Mouse (Mus musculus) natural killer cell, adult 2 months (primary cell): ENCODE results near the gene Dok1.

ENCODE experiments used
- DNase-seq, 2 experiments: peaks; one replicate each; pipeline ENCODE4 v3.0.0; 2022; ENCODE audit warnings: low spot score in 2 of 2

Dok1 gene

DNA sequence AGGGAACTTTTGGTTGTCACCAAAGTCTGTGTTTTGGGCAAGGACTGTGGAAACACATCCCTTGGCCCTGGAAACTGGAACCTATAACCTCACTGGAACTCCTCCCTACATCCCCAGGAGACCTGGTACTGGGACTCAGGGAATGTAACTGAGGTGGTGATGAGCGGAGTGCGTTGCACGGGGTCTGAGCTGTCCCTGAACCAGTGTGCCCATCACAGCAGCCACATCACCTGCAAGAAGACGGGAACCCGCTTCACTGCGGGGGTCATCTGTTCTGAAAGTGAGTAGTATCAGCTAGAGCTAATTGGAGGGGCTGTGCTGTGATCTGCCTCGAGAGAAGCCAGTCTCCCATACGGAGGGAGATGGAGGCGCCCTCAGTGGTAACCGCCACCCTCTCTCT lies 16.1 kb upstream of the Dok1 start:
- DNase-seq = no peak

DNA sequence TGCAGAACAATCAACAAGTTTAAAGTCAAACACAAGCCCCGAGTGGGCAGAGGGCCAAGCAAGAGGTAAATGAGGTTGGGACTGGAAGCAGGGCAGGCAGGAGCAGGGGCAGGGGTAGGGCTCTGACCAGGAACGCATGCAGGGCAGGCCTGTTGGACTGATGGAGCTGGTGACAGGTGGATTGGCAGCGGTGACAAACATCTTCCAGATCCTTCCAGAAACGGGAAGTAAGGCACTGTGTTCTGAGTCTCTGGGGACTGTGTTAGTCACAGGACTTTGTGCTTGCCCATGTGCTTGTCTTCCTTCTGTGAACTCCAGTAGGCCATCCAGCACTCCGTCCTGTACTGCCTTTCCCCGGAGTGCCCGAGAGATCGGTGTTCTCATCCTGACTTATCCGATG lies 11.5 kb upstream of the Dok1 start:
- DNase-seq = peak in 1 of 2 experiments; percentile 51

DNA sequence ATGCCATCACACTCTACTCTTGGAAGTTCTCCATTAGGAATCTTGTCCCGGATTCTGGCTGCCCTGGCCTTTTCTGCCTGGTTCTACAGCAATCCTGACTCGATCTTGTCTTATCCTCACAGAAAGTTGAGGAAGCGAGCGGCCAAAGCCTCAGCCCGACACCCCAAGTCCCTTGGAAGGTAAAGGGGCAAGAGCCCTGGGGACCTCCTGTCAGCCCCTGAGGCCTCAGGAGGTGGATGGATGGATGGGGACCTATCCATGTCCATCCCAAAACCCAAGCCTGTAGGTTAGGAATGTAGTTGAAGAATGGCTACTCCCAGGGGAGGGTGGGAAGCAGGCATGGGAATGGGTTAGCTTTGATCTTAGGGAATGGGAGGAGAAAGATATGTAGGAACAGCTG lies 10.7 kb upstream of the Dok1 start:
- DNase-seq = no peak

DNA sequence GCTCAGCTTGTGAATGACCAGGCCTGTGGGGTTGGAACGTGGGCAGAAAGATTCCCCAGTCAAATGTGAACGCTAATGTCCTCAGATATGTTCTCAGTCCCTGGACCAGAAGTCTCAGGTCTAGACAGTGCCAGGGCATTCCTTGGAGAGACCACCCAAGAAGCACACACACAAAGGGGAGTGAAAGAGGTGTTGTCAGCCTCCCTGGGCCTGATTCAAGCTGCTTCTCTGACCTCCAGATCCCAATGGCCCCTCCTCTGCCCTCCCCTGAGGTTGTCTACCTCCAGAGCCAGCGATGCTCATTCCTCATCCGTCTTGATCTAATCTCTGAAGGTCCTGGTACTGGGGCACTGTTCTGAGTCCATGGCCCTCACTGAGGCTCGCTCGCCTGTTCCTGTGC lies 10.3 kb upstream of the Dok1 start:
- no peak for DNase-seq

DNA sequence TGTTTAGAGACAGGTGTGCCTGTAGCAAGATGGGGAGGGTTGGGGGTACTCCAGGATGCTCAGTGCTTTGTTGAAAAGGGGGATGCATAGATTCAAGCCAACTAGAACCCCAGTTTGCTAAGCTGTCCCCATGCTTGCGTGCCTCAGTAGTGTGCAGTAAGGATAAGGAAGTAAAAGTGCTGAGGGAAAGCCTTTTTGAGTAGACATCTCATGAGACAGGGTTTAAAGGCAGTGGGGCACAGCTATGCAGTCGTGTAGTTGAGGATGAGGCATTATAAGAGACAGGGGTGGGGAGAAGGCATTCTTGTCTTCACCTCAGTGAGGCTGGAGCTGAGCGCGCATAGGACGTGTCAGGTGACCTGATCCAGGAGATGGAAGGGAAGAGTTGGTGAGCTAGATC lies 7.3 kb upstream of the Dok1 start:
- DNase-seq = no peak

DNA sequence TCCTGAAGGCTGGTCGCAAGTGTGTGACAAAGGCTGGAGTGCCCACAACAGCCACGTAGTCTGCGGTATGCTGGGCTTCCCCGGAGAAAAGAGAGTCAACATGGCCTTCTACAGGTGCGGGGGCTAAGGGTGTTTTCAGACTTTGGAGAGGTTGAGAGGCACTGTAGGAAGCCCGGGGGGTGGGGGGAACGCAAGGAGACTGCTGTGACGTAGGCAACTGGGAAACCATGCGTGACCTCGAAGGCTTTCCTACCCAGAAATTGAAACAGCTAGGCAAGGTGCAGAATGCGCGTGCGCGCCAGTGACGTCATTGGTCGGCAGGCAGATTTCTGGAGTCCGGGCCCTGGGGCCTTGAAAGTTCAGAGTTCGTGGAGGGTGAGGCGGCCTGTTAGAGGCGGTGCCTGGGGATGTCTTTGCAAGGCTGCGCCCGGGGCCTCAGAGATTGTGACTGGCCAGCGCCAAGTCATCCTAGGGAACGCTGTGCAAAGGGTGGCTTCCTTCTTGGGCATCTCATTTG lies 5.3 kb upstream of the Dok1 start:
- peak; percentile 94 to 95 for DNase-seq

DNA sequence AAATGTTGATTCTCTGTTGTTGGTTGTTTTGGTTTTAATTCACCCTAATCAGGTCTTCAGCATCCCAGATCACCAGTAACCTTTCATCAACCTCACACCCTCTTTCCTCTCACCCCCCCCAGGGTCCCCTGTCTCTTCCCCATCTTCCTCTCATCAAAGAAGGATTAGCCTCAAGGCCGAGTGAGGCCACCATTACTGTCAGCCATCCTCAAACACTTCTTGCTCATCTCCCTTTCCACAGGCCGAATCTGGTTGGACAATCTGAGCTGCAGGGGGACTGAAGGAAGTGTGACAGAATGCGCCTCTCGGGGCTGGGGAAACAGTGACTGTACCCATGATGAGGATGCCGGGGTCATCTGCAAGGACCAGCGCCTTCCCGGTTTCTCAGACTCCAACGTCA lies 3.9 kb upstream of the Dok1 start:
- DNase-seq = no peak

DNA sequence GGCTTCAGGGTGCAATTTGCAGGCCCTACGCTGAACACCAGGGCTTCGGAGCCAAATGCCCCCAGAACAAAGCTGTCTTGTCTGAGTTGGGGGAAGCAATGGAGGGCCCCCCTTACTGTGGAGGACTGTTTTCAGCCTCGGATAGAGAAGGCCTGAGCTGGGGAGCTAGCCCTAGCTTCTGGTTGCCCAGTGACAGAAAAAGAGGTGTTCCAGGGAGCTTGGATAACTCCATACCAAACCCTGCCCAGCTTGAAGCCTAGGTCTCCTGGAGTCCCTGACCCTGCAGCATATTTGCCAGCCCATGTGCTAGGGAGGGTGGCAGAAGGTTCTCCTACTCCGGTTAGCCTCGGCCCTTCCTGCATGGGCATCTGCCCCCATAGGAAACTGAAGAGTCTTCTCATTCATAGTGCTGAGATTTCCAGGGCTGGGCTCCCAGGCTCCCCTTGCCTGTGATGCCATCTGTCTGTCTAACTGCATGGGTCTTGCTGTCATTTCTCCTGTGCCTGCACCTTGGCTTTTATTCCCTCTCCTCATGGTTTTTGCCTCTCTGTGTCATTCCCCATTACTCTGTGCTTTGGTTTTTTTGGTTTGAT lies 1.3 kb upstream of the Dok1 start:
- no peak for DNase-seq

DNA sequence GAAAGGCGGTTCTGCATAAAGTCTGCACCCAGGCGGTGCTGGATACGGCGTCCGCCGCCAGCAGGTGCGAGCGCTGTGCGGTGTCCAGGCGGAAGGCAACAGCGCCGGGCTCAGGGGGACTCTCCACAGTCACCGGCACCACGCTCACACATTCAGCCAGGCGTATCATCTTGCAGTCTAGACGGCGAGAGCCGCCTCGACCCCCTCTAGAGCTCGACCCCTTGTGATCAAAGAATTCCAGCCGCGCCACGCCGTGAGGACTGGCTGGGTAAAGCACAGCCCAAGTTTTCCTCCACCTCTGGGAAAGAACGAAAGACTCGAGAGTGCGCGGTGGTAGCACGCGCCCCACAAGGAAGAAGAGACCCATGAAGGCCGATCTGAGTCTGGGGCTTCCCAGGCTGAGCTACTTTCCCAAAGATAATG lies 491 bp downstream of the Dok1 start:
- DNase-seq = peak; percentile 54 to 58

DNA sequence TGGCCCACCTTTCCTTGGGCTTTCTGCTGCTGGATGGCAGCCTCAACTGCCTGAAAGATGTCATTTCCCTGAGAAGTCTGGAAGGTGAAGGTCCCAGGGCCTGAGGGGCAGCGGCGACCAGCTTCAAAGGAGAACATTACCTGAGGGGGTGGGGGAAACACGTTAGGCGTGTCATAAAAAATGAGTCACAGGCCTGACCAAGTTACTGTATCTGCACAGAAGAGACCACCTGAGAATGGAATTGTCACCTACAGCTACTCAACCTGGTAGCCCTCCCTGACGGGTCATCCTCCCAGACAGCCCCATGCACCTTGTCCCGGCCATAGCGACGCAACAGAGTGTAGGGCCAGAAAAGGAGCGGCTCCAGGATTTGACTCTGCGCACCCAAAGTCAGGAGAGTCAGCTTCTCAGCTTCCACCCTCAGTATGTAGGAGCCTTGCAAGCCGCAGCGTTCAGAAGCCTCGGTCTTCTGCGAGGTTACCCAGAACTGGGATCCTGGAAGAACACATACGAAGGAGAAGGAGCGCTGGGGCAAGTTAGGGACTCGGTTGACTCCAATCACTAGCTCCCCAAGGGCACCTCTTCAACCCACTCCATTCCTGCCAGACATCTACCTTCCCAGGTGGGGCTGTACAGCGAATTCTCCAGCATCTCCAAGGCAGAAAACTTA lies 1.2 kb downstream of the Dok1 start:
- DNase-seq = no peak

DNA sequence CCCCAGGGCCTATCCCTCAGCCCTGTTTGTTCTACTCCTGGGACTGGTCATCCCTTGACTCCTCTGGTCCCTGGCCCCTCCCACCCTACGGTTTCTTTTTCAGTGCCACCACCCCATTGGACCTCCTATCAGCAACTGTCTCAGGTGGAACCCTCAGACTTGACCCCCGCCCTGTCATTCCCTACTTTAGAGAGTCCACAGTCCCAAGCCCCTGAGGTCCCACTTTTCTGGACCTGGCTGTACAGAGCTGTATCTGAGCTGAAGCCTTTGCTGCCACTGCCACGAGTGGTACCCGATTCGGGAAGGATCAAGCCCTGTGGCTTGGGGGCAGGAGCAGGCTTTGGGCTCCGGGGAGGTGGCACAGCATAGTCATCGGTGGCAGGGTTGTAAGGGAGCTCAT lies 2.2 kb downstream of the Dok1 start:
- DNase-seq = no peak

DNA sequence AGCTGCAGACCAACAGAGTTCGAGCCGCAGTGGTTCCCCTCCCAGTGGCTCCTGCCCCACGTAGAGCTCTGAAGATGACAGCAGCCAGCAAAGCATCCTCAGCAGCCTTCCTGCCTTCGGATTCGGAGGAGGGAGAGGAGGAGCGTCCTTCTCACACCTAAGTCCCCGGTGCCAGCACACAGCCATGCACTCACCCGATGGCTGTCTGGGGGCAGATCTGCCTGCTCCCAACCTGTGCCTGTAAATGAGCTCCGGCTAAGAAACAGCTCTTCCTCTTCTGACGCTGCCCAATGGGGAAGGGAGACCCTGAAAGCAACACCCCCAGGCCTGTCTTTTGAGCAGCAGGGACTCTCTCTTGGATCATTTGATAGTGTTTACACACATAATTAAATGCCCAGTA lies 3.5 kb downstream of the Dok1 start:
- no peak for DNase-seq

DNA sequence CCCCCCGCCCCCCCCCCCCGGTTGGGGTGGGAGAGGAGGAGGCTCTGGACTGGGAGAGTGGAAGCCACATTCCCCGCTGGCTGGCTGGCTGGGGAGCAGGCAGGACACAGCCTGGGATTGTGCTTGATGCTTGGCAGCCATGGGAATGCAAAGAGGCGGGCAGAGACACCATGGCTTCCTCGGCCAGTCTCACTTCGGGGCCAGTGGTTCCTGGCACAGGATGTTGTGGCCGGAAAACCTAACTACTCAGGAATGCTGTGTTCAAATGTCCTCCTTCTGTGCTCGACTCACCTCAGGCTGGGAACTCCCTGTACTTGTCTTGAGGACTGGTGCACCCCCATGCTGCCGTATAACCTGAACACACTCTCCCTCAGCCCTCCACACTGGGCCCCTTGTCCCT lies 5.6 kb downstream of the Dok1 start:
- no peak for DNase-seq

DNA sequence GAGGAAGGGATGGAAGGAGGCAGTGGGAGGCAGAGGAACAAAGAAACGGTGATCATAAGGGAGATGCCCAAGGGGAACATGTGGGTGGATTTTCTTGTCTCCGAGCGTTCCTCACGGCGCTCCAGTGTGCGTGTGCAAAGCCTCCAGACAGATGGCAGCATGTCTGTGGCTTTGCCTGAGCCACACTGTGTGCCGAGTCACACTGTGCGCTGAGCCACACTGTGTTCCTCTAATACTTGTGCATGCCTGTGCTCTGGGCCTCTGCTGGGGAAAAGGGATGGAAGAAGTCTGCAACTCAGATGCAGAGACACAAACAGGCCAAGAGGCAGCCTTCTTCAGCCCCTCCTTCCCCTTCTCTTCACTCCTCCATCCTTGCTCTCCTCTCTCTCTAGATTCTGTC lies 6.0 kb downstream of the Dok1 start:
- no peak for DNase-seq

DNA sequence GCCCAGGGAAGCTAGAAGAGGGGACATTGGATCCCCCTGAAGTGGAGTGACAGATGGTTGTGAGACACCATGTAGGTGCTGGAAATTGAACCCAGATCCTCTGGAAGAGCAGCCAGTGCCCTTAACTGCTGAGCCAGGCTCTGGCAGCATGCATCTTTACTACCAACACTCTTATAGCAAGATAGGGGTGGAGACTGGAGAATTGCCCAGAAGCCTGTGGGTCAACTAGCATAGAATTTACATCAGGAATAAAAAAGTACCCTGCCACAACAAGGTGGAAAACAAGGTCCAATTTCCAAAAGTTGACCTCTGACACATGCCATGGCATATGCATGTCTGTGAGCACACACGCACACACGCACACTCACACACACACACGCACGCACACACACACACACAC lies 8.1 kb downstream of the Dok1 start:
- no peak for DNase-seq

DNA sequence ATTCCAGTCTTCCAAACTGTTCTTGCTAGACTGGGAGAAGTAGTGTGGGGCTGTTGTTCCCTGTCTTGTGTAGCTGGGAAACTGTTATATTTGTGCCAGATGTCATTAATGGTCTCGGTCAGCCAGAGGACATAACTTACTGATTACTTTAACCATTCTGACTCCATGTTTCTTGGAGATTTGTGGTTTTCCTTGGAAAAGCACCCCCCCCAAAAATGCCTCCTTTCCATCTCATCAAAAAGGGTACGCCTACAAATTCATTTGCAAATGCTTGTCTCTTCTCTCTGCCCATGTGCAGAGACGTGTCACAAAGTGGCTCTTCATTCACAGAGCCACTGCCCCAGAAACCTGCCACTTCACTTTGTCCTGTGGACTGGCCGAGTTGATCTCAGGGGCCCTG lies 8.8 kb downstream of the Dok1 start:
- DNase-seq = no peak

DNA sequence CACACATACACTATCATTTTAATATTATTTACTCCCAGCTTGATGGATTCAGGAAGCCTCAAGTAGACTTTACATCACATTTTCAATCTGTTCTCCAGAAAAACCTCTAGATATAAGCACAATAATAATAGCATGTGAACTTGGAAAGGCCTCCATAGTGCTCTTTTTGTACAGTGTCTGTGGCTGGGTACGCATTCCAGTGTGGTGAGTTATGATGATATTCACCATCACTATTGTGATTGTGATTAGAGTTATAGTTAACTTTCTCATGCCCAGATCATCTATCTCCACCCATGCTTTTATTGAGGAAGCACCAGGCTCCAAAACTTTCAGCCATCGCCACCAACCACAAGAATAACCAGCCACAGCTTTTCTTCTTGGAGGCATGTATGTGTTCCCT lies 9.5 kb downstream of the Dok1 start:
- no peak for DNase-seq

DNA sequence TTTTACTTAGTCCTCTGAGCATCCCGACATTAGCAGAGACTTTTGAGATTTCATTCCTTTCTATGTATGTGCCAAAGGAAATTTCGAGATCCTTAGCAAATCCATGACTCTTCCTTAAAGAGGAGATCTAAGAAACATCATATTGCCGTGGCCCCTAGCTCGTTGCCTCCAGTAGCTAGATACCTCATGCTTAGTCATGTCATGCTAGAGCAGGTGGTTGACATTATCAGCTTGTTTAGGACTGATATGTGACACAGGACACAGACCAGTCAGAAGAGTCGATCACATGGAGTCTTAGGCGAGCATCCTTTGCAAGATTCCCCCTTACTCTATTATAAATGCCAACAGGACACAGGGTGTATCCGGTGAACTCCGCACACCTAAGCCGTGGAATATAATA lies 10.3 kb downstream of the Dok1 start:
- no peak for DNase-seq

DNA sequence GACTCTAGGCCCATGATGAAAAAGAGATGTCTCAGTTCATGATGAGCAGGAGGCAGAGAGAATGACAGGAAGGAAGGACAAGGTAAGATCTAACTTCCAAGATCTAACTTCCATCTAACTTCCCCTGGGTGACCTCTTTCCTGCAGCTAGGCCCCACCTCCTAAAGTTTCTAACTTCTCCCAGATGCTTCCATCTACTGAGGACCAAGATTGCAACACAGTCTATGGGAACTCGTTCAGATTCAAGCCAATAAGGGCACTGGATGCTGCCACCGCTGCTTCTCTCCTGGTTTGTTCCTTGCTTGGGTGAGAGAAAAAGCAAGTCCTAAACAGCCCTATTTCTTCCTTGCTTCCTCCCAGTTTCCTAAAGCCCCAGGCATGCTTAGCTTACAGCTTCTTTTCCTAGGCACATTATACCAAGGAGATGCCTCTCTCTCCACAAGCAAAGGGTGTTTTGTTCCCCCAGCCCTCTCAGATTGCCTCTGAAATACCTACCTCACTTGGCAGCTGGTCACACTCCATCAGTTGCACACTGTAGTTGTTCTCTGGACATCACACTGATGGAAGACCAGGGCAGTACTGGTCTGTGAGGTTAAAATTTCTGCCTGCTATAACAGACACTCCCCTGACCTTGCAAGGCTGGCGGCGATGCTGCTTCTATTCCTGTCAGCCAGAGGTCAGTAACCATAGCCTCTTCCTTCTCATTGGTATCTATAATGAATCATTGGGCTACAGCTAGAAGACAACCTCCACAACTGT lies 12.3 kb downstream of the Dok1 start:
- no peak for DNase-seq

DNA sequence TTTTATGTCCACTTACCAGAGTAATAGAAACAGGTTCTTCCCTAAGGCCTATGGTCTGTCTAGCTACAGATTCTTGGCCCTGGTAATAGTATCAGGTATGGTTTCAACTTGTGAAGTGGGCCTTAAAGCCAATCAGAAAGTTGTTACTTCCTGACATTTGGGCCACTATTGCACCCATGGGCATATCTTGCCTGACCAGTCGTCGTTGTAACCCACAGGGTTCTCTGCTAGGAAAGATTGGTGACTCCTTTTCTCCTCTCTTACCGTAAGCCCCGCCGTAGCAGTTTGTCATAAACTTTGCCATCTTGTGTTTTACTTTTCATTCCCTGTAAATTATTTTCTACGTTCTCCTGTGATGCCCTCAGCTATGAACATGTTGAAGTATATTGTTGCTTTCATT lies 13.2 kb downstream of the Dok1 start:
- no peak for DNase-seq

DNA sequence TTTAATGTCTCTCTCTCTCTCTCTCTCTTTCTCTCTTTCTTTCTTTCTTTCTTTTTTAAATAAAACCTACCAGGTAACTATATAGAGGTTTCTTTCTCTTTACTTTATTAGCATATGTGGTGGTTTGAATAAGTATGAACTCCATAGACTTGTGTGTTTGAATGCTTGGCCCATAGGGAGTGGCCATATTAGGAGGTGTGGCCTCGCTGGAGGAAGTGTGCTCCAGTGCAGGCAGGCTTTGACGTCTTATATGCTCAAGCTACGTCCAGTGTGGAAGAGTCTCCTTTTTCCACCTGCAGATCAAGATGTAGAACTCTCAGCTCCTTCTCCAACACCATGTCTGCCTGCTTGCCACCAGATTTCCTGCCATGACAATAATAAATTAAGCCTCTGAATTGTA lies 14.2 kb downstream of the Dok1 start:
- DNase-seq = no peak

DNA sequence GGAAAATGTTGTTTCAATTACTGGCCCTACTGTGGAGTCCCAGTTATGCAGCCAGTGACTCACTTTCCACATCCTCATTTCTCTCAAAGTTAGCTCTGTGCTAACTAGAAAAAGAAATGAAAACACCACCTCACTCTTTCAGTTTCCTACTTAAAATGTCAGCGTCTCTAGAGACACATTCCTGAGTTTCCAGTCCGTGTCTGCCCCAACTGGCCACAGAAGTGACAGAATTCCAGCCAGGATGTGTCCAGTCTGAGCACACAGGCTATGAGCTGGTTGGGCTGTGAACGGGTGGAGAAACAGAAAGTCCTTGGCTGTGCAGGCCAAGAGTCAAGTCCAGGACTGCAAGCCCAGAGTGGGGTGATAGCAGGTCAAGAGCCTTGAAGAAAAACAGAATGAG lies 16.1 kb downstream of the Dok1 start:
- no peak for DNase-seq

DNA sequence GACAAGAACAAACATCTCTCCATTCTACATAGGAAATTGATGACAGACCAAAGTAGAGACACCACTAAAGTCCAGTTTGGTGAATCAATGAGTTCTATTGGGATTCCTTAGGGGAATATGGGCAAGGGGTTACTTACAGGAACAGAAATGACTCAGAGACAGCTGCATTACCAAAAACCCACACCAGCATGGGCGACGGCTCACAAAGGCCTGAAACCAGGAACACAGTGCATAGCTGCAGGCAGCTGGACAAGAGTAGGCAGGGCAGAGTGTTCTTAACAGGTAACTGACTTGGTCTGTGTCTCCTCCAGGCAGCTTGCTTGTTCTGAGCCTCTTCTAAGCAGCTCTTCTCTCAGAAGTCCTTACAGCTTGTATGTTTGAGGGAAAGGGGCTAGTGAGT lies 17.5 kb downstream of the Dok1 start:
- DNase-seq = no peak
